Mouse (Mus musculus): ENCODE results near the gene Ttyh2.

The Ttyh2 gene

DNA sequence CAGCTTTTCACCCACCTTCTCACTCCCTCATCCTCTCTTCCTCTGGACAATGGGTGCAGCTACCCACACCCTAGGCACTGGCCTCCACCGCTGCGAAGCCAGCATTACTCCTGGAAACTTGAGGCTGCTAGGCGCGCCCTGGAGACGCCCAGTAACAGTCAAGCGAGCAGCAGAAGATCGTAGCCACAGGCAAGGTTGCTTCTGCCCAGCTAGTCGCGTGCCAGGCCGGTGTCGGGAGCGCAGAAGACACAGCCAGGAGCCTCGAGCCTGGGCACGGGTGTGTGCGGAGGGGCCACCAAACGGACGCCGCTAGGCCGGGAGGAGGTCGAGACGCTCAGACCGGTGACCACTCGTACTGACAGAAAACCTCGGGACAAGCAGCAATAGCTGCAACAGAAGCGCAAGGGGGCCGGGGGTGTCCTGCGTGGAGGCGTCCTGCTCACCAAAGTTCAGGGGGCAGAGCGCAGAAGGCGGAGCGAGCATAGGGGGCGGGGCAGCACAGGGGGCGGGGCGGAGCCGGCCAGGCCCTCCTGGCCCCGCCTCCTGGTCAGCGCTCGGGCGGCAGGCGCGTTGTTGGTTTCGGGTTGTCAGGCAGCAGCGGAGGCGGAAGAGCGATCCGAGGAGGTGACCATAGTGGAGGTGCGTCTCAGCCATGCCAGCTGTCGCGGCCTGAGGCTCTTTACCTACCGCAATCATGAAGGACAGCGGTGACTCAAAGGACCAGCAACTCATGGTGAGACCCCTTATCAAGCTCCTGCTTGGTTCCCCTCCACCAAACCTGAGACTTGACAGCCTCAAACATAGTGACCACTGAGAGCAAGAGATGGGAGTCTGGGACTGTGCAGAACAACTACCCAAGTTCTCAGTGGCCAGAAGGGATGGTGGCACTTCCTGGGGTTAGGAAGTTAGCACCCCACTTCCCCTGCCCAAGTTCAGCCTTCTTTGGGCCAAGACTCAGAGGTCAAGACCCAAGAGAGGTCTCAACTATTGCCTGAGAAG lies 89.9 kb downstream of the Ttyh2 start, which contains the start of gene Kif19a:
Kif19a (plus strand) TSS at position 569 of the 999 bp plus-strand sequence.
- no peak for DNase-seq (ENCODE audit: low spot score)

DNA sequence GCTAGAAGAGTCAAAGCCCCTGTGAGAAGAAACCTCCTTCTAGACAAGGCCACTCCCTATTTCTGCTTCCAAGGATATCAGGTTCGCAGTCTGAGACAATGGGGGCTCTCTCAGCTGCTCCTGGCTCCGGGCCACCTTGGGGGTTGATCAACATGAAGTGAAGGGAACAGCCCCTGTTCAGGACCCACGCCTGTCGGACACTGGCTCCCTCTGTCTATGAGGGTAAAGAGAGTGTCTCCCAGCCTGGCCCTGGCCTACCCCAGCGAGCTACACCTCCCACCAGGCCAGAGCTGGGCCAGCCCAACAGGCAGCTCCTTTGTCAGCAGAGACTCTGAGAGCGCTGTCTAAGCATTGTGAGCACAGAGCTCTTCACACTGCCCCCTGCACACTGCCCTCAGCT lies 94.7 kb downstream of the Ttyh2 start:
- no peak for DNase-seq (ENCODE audit: low spot score)
